Mouse (Mus musculus): ENCODE data around the gene Tet3.

- no peak for TF ChIP-seq EP300 (IDR thresholded peaks at IDR 0.05; ENCODE audit: low read depth)
- no peak for TF ChIP-seq CTCF (IDR thresholded peaks at IDR 0.05; ENCODE audit: low read depth)
Measured at GRCm38 (mm10) chr6:83315293-83315692, 143.6 kb downstream of the Tet3 start.

Measured in liver, postnatal 0 days (tissue).